Mouse (Mus musculus) heart, postnatal 25 days (tissue): ENCODE measurements around the gene Cuedc2. TPM values are rescaled to one million over a fixed set of nuclear protein-coding genes. Genes with fewer than 3 reads are reported as not detected.

Experiments
- DNase-seq: peaks from one replicate; pipeline ENCODE4 v3.0.0; 2022; ENCODE audit warnings: low spot score
- intact Hi-C: fragments of 180-260 bp; cut with DNase I; formaldehyde crosslinking; loops from one replicate; pipeline ENCODE4 v1.15.1; 2025
- total RNA-seq, 2 experiments: library from RNA; stranded (reverse); gene quantifications; 2 replicates each; pipeline ENCODE4 v1.2.3; 2021

The Cuedc2 gene
- 10 to 100 TPM; 80.9 to 87.7 TPM for total RNA-seq

- DNase-seq = peak; percentile 94
- intact Hi-C loops = loop anchor here (2.0 to 5.0 kb wide), 4 partner anchors 18 to 109 kb away; partner anchors contain the start of gene Nfkb2
Observed at GRCm38 (mm10) chr19:46338331-46338936, at the start of gene Cuedc2. Gene Cuedc2 (minus strand): TSS chr19:46338702.

DNA sequence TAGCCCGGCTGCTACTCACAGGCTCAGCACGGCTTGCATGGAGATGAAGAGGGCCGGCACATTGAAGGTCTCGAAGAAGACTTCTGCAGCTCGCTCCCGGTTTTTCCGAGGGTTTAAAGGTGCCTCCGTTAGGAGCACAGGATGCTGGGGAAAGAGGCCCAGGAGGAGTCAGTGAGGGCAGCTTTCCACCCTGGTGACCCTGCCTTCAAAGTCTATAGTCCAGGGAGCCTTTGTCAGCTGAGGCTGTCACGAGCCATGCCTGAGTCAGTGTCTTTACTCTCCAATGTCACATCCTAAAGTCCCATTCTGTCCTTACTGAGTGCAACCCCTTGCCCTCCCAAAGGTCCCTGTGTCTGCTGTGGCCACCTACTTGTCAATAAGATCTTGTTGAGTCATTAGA is 43.8 kb upstream of the Cuedc2 start:
- no peak for DNase-seq
- intact Hi-C loops = no loop called here

DNA sequence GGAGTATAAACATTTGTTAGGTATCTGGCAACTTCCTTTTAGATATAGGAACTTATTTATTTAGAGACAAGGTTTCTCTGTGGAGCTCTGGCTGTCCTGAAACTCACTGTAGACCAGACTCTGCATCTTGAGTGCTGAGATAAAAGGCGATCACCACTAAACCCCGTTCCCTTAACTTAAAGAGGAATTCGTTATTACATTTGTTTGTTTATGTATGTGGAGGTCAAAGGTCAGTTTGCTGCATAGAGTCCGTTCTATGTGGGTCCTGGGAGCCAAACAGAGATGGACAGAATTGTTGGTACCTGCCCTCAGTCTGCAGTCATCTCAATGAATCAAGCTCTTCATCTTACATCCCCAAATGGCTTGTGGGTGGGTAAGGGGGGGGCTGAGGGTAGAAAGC is 37.4 kb upstream of the Cuedc2 start:
- no peak for DNase-seq
- intact Hi-C loops = no loop called here

DNA sequence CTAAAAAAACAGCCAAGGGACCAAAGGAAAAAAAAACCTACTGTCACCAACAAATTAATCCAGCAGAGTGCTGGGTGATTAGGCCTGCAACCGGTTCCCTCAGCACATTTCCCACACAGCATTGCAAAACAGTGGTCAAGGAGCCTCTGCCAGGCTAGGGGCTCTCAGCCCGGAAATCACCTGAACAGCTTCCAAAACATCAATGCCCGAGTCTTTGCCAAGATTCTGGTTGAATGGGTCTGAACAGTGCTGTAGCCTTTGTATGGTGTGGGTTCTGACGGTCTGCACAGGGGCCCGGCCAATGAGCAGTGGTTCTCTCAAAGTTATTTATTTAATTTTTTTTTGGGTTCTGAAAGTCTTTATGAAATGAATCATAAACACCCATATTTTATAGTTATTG is 37.0 kb upstream of the Cuedc2 start:
- intact Hi-C loops = no loop called here
- no peak for DNase-seq

DNA sequence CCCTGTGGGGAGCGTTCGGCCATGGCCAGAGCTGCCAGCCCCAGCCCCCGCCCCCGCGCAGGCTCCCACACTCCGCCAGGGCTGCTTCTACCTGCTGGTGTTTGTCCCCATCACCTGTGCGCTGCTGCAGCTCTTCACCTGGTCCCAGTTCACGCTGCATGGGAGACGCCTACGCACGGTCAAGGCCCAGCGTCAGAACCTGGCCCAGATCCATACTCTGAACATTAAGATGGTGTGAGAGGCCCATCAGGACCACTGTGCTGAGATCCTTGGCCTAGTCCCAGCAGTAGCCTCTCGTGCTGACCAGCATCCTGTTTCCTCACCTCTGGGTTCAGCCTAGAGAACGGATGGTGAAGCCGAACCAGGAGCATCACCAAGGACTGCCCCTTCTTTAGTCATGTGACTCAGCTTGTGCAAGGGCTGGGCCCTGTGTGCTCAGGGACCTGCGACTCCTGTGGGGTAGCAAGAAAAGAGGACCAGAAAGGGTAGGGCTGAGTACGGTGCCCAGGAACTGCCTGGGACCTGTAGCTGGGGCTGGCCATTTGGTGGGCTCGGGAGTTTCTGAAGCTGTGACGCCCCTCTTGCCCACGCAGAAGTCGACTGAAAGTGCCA is 36.1 kb upstream of the Cuedc2 start:
- no peak for DNase-seq
- intact Hi-C loops = no loop called here

GRCm38 (mm10) chr19:46369204-46369603 is 30.7 kb upstream of the Cuedc2 start:
- intact Hi-C loops = loop anchor here (2.0 kb wide), 1 partner anchor 30 kb away; the partner anchor contains the start of gene Cuedc2

GRCm38 (mm10) chr19:46367798-46368590 is 29.5 kb upstream of the Cuedc2 start:
- intact Hi-C loops = loop anchor here (2.0 kb wide), 1 partner anchor 29 kb away; the partner anchor contains the start of gene Cuedc2
- no peak for DNase-seq

More at GRCm38 (mm10) chr19:46369204-46369603, 30.7 kb upstream of the Cuedc2 start:
- DNase-seq = peak; percentile 47

GRCm38 (mm10) chr19:46363294-46364009 is 24.9 kb upstream of the Cuedc2 start:
- intact Hi-C loops = no loop called here
- DNase-seq = no peak

DNA sequence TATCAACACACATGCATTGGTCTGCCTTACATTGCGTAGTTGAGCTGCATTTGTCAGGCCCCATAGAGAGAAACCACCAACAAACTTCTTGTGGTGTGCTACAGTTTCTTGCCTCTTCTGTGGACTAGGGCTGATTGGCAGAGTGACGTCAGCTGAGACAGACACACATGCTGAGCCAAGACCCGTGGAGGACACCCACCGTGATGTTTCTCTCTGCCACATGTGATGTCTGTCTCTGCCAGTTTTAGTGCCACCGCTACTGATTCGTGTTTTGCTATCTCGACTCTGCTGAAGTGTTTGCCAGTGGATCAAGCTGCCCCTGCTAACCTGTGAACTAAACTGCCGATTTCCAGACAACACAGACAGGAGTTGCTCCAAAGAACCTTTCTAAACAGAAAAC is 23.6 kb upstream of the Cuedc2 start:
- DNase-seq = no peak
- intact Hi-C loops = no loop called here

GRCm38 (mm10) chr19:46358381-46358780 is 19.9 kb upstream of the Cuedc2 start:
- intact Hi-C loops = no loop called here
- DNase-seq = no peak

GRCm38 (mm10) chr19:46357344-46358280 is 19.1 kb upstream of the Cuedc2 start:
- DNase-seq = no peak
- intact Hi-C loops = loop anchor here (2.0 kb wide), 1 partner anchor 19 kb away; the partner anchor contains the start of gene Cuedc2

DNA sequence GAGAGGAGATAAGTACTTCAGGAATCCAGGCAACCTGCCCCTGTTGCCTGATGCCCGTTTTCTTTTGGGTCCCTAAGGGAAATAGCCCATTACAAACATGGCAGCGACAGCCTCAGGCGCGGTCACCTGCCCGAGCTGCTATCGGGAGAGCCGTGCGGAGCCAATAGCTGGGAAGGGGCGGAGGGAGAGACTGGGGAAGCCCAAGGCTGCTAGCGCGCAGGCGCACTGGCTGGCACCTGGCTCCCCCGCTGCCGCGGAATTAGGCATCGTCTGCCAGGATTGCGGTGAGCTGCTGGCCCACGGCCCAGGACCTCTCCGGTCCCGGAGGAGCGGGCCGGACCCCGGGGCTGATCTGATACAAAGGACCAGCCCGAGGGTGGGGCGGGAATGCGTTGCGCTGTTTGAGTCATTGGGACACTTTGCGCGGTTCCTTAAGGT is 18.2 kb upstream of the Cuedc2 start:
- intact Hi-C loops = loop anchor here (2.0 kb wide), 1 partner anchor 18 kb away; the partner anchor contains the start of gene Cuedc2
- peak; percentile 72 for DNase-seq

- intact Hi-C loops = no loop called here
- DNase-seq = no peak
Observed at GRCm38 (mm10) chr19:46350168-46350932, 11.8 kb upstream of the Cuedc2 start, which contains the start of gene 2310034G01Rik. Gene 2310034G01Rik (minus strand): TSS chr19:46350302.

- intact Hi-C loops = no loop called here
- no peak for DNase-seq
Observed at GRCm38 (mm10) chr19:46349550-46349949, 11.0 kb upstream of the Cuedc2 start.

- intact Hi-C loops = no loop called here
- peak; percentile 62 for DNase-seq
Observed at GRCm38 (mm10) chr19:46348761-46349458, 10.4 kb upstream of the Cuedc2 start.

GRCm38 (mm10) chr19:46347936-46348668 is 9.6 kb upstream of the Cuedc2 start:
- no peak for DNase-seq
- intact Hi-C loops = no loop called here

DNA sequence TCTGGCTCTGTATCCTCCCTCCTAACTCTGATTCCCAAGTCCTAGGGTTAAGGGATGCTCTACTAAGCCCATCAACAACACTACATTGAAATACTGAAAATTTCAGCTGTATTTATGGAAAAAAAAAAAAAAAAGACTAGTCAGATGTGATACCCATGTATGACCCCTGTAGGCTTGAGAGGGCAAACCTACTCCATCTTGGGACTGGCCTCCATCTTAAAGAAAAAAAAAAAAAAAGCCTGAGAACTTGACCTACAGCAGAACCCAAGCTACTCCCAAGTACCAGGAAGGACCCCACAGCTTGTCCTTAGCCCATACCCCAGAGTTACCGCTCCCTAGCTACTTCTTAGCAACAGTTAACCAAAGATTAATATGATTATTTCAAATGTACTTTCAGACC is 8.6 kb upstream of the Cuedc2 start:
- intact Hi-C loops = no loop called here

More for the DNA sequence above, 8.6 kb upstream of the Cuedc2 start:
- no peak for DNase-seq
